Mouse (Mus musculus) stomach, embryonic 14.5 days (tissue): ENCODE measurements around the gene Tbc1d10a. TPM values are rescaled to one million over a fixed set of nuclear protein-coding genes. Genes with fewer than 3 reads are reported as not detected.

Source experiments
- ATAC-seq: fragments of 200-750 bp; cut with Nextera tagmentation; 2 replicates; pipeline ENCODE4 v1.8.0; 2017; ENCODE audit warnings: low read depth, moderate TSS enrichment; ENCODE audit not compliant: insufficient number of reproducible peaks, insufficient read depth, low FRiP score
- H3K27ac ChIP-seq: fragments of 300-500 bp; sonication (generic); 2 replicates; pipeline ENCODE4 v1.5.1; 2014; ENCODE audit warnings: mild to moderate bottlenecking, low read length, moderate library complexity, mixed read lengths
- H3K27me3 ChIP-seq: fragments of 300-500 bp; sonication (generic); 2 replicates; pipeline ENCODE4 v1.6.1; 2014; ENCODE audit warnings: low read length, control low read depth, mixed read lengths; ENCODE audit not compliant: control insufficient read depth, insufficient read depth
- H3K36me3 ChIP-seq: fragments of 300-500 bp; sonication (generic); 2 replicates; pipeline ENCODE4 v1.6.1; 2014; ENCODE audit warnings: mild to moderate bottlenecking, control low read depth, low read length, moderate library complexity, mixed read lengths; ENCODE audit not compliant: control insufficient read depth, insufficient read depth
- H3K4me1 ChIP-seq: fragments of 300-500 bp; sonication (generic); 2 replicates; pipeline ENCODE4 v1.6.1; 2014; ENCODE audit warnings: low read length, control low read depth, mixed read lengths; ENCODE audit not compliant: control insufficient read depth, insufficient read depth
- H3K4me2 ChIP-seq: fragments of 300-500 bp; sonication (generic); replicated peaks from 2 replicates; pipeline ENCODE4 v1.6.1; 2014; ENCODE audit warnings: low read depth, low read length, control low read depth
- H3K4me3 ChIP-seq: fragments of 300-500 bp; sonication (generic); 2 replicates; pipeline ENCODE4 v1.5.1; 2014; ENCODE audit warnings: low read depth, low read length, control low read depth
- H3K9ac ChIP-seq: fragments of 300-500 bp; sonication (generic); replicated peaks from 2 replicates; pipeline ENCODE4 v1.6.1; 2014; ENCODE audit warnings: low read depth, mild to moderate bottlenecking, control low read depth, low read length, moderate library complexity, mixed read lengths
- H3K9me3 ChIP-seq: fragments of 300-500 bp; sonication (generic); 2 replicates; pipeline ENCODE4 v1.6.1; 2016; ENCODE audit warnings: low read depth, low read length, control low read depth; ENCODE audit not compliant: control insufficient read depth
- WGBS: fragments of 180-500 bp; shearing (Covaris S2); extraction: QIAGEN DNeasy Blood & Tissue Kit; methylation state at CpG from one replicate; pipeline ENCODE4 v1.1.7; 2014; 5-methylcytosine and 5-hydroxymethylcytosine counted together
- polyA plus RNA-seq: library from polyadenylated mRNA; unstranded; fragments of >200 nt; fragmentation: Nextera tagmentation; extraction: Ambion mirVana; gene quantifications from 2 replicates; pipeline ENCODE4 v1.2.1, GENCODE M21; 2014

The Tbc1d10a gene
- polyA plus RNA-seq, 1 experiment from 2014 or later, result 17.2 TPM

DNA sequence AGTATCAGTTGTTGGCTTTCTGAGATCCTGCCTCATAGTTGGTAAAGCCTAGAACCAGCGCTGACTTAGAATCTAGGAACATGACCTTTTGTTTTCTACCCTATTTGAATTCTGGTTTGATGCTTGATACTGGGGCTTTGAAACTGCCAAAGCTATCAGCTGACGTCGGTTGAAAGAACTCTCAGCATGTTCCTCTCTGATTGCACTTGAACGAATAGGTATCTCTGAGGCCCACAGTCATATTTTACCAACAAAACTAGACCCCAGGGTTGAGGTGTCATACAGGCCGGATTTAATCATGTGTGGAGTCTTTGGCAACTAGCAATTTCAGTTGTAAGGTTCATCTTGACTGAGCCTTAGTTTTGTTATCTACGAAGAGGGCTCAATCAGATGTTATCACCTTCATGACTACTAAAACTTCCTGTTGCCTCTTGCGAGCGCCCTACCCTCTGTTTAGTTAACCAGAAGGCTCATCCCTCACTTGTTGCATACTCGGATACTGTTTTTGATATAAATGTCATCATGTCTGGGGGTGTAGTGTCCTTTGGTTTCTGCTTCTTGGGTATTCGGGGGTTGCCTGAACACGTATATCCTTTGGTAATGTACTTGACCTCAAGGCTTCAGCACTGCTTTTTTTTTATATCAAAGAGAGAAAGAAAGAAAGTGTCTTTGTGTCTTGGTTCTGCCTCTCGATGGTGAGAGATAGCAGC lies 16.6 kb downstream of the Tbc1d10a start:
- Histone ChIP-seq H3K36me3 (no peaks in the 10 kb centered on the region; the same call in none of the 2 replicates), H3K4me2 (no peak overlapping the region), H3K9ac (no peak overlapping the region), H3K27me3 (no peaks in the 10 kb centered on the region), H3K4me1 (peaks cover 3% of the 10 kb centered on the region; the same call in 1 of the 2 replicates), H3K27ac (no peak overlapping the region; the same call in 1 of the 2 replicates), H3K4me3 (no peak overlapping the region), H3K9me3 (no peaks in the 10 kb centered on the region)
- ATAC-seq, result no peak
- 79% methylated on average over 12 of the region's 12 CpGs for WGBS

DNA sequence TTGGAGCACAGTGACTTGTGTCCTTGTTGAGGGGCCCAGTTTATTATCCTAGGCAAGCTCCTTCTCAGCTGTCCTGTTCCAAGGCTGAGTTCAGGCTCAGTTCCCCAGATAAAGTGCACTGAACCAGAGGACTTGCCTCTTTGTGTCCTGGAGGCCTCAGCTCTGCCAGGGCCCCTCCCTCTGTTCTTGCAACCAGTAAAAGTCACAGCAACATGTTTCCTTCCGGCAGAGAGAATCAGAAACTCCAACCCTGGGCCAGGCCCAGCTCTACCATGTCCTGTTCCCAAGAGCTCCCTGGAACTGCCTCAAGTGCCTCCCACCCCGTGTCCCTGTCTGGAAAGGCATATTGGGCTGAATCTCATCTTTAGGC lies 17.1 kb downstream of the Tbc1d10a start:
- H3K27me3 ChIP-seq, result no peaks in the 10 kb centered on the region
- H3K9ac ChIP-seq, result no peak overlapping the region
- H3K27ac ChIP-seq, result no peak overlapping the region; the same call in 1 of the 2 replicates
- ATAC-seq, result no peak
- no peak overlapping the region for H3K4me2 ChIP-seq
- 48% methylated on average over 2 of the region's 2 CpGs for WGBS
- H3K36me3 ChIP-seq, result peaks cover 2% of the 10 kb centered on the region
- H3K9me3 ChIP-seq, result no peaks in the 10 kb centered on the region
- peaks cover 3% of the 10 kb centered on the region; the same call in 1 of the 2 replicates for H3K4me1 ChIP-seq
- H3K4me3 ChIP-seq, result no peak overlapping the region

DNA sequence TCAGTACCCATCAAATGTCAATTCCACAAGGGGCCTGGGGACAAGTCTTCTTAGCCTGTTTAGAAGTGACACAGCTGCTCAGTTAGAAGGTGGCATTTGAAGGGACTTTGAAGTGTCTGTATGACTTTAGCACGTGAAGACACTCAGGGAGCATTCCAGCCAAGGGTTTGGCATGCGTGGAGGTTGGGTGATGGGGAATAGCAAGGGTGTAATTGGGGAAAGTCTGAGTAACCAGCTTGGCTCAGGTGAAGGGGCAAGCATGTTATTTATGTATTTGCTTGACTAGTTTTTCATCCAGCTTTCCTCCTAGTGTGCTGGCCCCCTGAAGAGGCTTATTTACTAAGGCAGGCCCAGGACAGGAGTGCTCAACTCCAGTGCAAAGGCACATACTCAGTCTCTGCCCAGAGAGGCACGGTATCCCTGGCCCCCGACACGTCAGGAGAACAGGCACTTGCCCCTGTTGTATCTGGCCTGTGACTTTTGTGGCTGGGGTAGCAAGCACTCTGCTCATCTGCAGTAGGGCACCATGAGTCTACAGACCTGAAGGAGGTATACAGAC lies 18.6 kb downstream of the Tbc1d10a start:
- 85% methylated on average over 5 of the region's 5 CpGs for WGBS
- Histone ChIP-seq H3K9me3 (no peaks in the 10 kb centered on the region), H3K4me2 (no peak overlapping the region), H3K4me1 (peaks cover 3% of the 10 kb centered on the region; the same call in 1 of the 2 replicates), H3K9ac (no peak overlapping the region), H3K27ac (no peak overlapping the region), H3K27me3 (no peaks in the 10 kb centered on the region), H3K36me3 (peaks cover 6% of the 10 kb centered on the region), H3K4me3 (no peak overlapping the region)
- no peak for ATAC-seq

DNA sequence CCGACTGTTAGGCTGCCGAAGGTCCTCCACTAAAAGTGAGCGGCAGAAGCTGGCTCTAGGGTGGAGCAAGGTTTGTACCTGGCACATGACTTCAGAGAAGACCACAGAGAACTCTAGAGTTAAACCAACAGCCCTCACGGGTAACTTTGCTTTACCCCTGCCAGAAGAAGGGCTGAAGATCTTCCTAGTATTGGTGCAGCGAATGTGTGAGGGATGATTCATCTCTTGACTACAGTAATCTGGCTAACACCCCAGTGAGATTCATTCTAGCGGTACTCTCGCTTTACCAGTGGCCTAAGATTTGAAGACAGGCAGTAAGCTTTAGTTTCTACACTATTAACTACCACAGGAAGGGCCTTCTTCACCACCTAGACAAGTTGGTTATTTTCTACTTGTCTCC lies 19.4 kb downstream of the Tbc1d10a start:
- Histone ChIP-seq H3K4me3 (no peak overlapping the region), H3K4me2 (no peak overlapping the region), H3K27ac (no peak overlapping the region), H3K9ac (no peak overlapping the region), H3K36me3 (peaks cover 14% of the 10 kb centered on the region), H3K27me3 (no peaks in the 10 kb centered on the region), H3K4me1 (peaks cover 3% of the 10 kb centered on the region; the same call in 1 of the 2 replicates), H3K9me3 (no peaks in the 10 kb centered on the region)
- WGBS, result 91% methylated on average over 7 of the region's 7 CpGs
- ATAC-seq, result no peak

DNA sequence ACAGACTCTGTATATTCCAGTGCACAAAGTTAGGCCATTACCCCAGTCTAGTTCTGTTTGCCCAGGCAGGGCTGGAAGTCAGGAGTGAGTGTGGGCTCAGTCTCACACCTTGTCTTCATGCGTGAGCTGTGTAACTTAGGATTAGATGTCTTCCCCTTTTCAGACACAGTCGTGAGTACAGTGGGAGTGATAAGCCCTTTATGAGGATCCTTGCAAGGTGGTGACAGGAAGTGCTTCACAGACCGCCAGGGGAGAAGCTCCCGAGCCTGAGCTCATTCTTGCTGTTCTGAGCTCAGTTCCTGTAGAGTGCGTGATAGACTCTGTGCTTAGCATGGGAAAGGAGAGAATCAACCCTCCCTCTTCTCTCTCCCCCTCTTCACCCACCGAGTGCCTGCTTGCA lies 20.0 kb downstream of the Tbc1d10a start:
- no peak for ATAC-seq
- no peak overlapping the region for H3K9ac ChIP-seq
- H3K9me3 ChIP-seq, result no peaks in the 10 kb centered on the region
- no peak overlapping the region for H3K4me3 ChIP-seq
- H3K36me3 ChIP-seq, result peaks cover 14% of the 10 kb centered on the region
- no peaks in the 10 kb centered on the region for H3K27me3 ChIP-seq
- peaks cover 3% of the 10 kb centered on the region; the same call in 1 of the 2 replicates for H3K4me1 ChIP-seq
- WGBS, result 67% methylated on average over 6 of the region's 6 CpGs
- H3K27ac ChIP-seq, result no peak overlapping the region
- no peak overlapping the region for H3K4me2 ChIP-seq

DNA sequence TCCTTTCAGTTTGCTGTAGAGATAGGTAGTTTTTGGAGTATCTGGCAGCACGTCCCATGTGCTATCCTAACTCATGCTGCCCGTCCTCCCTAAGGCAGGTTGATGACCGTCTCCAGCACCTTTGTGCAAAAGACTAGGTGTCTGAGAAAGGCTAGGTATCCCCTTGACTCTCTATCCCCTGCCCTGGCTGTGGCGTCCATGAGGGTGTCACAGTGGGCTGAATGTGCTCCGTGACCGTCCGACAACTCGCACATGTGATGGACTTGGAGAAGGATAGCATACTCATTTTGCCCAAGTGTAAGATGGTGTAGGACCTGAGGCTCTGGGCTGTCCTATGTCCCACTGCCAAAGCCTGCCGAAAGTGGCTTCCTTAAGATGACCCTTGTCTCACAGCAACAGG lies 21.1 kb downstream of the Tbc1d10a start:
- Histone ChIP-seq H3K4me2 (no peak overlapping the region), H3K4me1 (peaks cover 3% of the 10 kb centered on the region; the same call in 1 of the 2 replicates), H3K36me3 (peaks cover 18% of the 10 kb centered on the region), H3K27ac (no peak overlapping the region), H3K27me3 (no peaks in the 10 kb centered on the region), H3K4me3 (no peak overlapping the region), H3K9ac (no peak overlapping the region), H3K9me3 (no peaks in the 10 kb centered on the region)
- 94% methylated on average over 9 of the region's 9 CpGs for WGBS
- ATAC-seq, result no peak

DNA sequence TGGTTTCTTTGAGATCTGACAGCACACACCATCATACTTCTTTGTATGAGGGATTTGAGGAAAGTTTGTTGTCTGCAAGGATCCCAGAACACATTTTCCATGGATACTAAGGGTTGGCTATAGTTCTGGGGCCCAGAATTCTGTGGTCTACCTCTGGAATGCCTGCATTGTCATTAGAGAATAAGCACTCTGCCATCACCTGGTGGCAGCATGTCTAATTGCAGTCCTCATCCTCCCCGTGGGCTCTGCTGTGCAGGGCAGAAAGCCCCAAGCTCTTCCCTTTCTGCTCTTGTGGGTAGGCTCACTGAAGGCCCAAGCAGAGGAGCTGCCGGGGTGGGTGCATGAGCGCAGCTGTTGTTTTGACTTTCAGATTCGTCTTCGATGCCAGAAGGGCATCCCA lies 23.0 kb downstream of the Tbc1d10a start:
- Histone ChIP-seq H3K36me3 (peaks cover 26% of the 10 kb centered on the region), H3K4me1 (no peaks in the 10 kb centered on the region), H3K4me3 (no peak overlapping the region), H3K9ac (no peak overlapping the region), H3K9me3 (no peaks in the 10 kb centered on the region), H3K27me3 (no peaks in the 10 kb centered on the region), H3K27ac (no peak overlapping the region), H3K4me2 (no peak overlapping the region)
- no peak for ATAC-seq
- WGBS, result 75% methylated on average over 5 of the region's 5 CpGs

DNA sequence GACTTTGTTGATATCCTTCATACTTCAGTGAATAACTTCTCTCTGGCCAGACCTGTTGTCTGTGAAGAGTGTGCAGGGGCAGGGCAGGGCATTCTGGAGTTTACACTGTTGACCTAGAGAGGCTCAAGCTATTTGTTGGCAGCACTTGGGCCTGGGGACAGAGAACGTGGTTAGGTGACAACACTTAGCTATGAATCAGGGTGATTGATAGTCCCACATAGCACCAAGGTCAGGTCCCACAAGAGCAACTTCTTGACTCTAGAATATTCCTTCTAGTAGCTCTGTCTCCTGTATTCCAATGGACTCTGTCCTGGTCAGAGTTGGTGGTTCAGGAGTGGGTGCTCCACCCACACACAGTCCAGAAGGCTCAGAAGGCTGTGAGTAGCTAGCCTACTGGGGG lies 24.2 kb downstream of the Tbc1d10a start:
- Histone ChIP-seq H3K9me3 (no peaks in the 10 kb centered on the region), H3K36me3 (peaks cover 33% of the 10 kb centered on the region), H3K9ac (no peak overlapping the region), H3K4me2 (no peak overlapping the region), H3K27me3 (no peaks in the 10 kb centered on the region), H3K4me3 (no peak overlapping the region), H3K4me1 (no peaks in the 10 kb centered on the region), H3K27ac (no peak overlapping the region)
- ATAC-seq, result no peak
- WGBS, result 29% methylated on average over 1 of the region's 1 CpGs
